Mouse (Mus musculus): ENCODE data around the gene Lrig1.

- TF ChIP-seq EP300 (optimal IDR thresholded peaks at IDR 0.05): no peak
- no peak for TF ChIP-seq CTCF (IDR thresholded peaks at IDR 0.05; ENCODE audit: low read depth)
Measured at GRCm38 (mm10) chr6:94588365-94588764, 111.6 kb downstream of the Lrig1 start.
